Mouse (Mus musculus): Measurements from ENCODE around the gene Smarcd2. TPM values are rescaled to one million over a fixed set of nuclear protein-coding genes. Genes with fewer than 3 reads are reported as not detected.

Gene Smarcd2
- 10 to 100 TPM; 17.2 to 20.6 TPM for total RNA-seq (2021)

DNA sequence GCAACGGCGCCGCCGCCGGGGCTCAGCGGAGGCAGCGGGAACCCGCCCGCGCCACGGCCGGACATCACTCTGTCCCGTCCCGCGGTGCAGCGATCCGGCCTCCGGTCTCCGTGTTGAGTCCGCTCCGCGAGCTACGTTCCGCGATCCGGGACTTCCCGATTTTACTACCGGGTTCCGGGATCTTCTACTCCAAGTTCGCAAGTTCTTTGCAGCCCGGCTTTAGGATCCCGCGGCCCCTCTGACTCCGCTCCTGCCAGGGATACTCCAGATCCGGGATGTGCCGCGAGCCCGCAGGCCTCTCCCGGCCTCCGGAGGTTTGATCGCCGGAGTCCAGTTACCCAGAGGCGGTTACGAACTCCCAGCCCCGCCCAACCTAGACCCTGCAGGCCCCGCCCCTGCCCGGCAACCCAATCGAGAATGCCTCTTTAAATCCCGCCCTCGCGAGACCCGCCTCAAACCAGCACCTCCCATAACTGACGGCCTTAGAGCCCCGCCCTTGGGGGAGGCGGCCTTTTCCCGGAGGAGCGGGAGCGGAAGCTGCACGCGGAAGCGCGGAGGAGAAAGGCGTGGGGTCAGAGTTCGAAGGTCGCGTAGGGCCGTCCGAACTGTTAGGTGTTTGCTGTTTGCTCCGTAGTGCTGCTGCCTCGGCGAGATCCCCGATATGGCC, at the start of gene Smarcd2:
TSS of gene Smarcd2 (minus strand) at position 329 of the 667 bp plus-strand sequence.
- DNase-seq (ENCODE audit: low spot score in 2 of 2): peak; percentile 98 to 99
- intact Hi-C loops (cut with DNase I): no loop called here

DNA sequence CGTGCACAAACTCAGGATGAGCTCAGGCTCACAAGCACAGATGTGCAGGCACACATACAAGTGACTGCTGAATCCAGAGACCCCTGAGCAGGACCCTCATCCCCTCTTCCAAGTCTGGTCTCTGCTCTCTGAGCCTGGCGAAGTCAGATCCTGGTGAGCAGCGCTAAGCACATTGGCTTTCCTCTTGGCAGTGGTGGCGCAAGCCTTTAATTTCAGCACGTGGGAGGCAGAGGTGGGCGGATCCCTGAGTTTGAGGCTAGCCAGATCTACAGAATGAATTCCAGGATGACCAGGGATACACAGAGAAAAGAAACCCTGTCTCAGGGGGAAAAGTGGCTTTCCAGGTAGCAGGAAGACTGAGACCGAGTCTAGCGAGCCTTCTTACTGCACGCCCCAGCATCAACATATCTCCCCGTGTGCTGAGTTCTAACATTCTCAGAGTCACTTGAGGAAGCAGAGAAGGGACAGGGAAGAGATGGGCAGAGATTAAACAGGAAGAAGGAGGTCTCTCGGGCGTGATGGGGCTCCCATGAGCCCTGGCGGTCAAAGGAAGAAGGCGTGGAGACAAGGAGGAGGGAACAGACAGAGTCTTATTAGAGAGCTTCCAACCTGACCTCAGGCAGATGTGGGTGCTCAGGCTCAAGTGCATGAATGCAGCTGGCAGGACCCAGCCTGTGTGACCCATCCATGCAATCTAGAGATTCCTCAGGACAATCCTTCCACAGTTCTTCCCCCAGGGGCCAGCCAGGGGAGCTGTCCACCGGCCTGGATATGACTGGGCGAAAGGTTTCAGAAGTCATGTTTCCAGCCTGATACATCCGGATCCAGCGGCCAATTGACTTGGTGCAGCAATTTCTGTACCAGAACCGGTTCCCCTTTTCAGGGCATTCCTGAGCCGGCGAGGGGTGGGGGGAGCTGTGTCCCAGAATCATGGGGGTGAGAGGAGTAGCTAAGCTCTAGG, 45.9 kb upstream of the Smarcd2 start:
- DNase-seq (ENCODE audit: low spot score in 2 of 2): peak in 1 of 2 experiments; percentile 23
- intact Hi-C loops (cut with DNase I): no loop called here

DNA sequence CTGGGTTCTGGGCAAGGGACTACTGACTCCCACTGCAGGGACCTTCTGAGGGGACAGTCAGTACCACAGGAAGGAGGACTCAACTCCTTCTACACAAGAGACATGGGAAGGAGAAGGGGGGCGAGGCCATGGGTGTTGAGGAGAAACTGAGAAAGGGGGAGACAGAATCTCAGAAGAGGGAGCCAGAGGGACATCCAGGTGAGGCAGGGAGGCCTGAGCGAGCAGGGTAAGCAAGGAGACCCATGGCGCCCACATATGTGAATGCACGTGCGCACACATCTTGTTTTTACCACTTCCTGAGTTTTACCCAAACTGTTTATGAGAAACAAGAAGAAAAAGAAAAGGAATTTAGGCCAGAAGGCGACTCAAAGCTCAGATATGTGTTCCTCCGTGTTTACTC, 45.0 kb upstream of the Smarcd2 start:
- intact Hi-C loops (cut with DNase I): no loop called here
- no peak for DNase-seq (ENCODE audit: low spot score in 2 of 2)

GRCm38 (mm10) chr11:106316416-106316815, 43.6 kb upstream of the Smarcd2 start:
- intact Hi-C loops (cut with DNase I): no loop called here
- DNase-seq (ENCODE audit: low spot score in 2 of 2): no peak

DNA sequence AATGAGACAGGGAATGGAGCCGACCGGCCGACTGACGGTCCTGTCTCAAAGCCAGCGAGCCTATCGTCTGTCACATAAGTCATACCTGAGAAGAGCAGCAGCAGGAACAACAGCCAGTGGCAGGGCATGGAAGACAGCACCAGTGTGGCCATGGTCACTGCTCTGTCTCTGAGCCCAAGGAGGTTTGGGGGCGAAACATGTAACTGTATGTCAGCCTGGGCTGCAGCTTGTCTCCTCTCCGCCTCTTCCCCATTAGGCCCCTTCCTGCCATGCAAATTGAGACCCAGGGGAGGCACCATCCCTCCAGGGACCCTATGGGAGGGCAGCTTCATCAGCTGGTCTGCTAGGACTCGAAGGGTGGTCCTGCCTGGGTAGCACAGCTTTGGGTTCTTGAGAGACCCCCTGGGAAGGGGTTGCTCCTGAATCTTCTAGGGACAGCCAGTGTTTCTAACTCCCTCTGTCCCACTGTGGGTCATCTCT, 41.6 kb upstream of the Smarcd2 start, which contains the start of gene Cd79b:
TSS of gene Cd79b (minus strand) at position 430 of the 480 bp plus-strand sequence.
- intact Hi-C loops (cut with DNase I): no loop called here
- no peak for DNase-seq (ENCODE audit: low spot score in 2 of 2)

DNA sequence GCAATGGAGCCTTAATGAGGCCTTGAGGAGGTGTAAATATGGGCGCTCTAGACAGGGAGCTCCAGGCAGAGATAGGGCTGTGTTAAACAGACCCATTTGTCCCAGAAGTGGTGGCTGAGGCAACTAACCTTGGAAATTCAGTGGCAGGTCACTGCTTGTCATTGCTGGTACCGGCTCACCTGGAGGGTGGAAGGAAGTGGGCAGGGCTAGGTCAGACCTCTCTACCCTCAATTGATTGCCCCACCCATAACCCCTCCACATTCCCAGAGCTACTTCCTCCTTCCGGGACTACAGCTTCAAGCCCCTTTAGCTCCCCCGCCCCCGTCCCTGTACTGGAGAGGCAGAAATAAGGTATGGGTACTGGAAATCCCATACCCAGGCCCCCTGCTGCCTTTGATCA, 40.8 kb upstream of the Smarcd2 start:
- intact Hi-C loops (cut with DNase I): no loop called here
- no peak for DNase-seq (ENCODE audit: low spot score in 2 of 2)

DNA sequence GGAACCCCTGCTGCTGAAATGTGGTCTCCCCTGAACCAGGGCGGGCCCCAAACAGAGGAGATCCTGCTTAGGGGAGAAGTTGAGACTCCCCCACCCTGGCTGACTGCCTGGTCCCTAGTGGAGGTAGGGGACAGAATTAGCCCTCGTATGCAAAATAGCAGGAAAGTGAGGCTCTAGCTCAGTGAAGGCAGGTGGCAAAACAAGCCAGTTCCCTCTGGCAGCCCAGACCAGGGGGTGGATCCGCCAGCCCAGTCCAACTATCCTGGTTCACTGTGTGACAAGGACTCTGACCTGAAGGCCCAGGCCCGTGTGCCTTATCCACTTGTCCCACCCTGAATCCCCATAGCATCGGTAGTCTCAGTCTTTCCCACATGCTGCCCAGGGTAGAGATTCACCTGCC, 37.4 kb upstream of the Smarcd2 start:
- intact Hi-C loops (cut with DNase I): no loop called here
- peak in 1 of 2 experiments; percentile 10 for DNase-seq (ENCODE audit: low spot score in 2 of 2)

DNA sequence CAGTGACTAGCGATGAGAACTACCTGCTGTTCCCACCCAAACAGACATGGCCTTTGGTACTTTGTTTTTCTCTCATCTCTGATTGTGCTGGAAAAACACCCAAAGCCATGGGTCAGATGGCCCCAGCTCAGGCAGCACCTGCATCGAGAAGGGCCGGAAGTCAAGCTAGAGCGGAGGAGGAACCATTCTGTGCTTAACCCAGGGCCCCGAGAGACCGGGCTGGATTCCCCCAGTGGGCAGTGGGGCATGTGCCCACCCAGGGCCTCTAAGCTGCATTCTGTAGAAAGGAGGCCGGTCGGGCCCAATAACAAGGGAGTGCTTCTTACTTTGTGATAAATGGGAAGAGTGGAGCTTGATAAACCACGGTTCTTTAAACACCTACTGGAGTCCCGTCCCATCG, 35.4 kb upstream of the Smarcd2 start:
- DNase-seq (ENCODE audit: low spot score in 2 of 2): no peak
- intact Hi-C loops (cut with DNase I): no loop called here

- intact Hi-C loops (cut with DNase I): no loop called here
- no peak for DNase-seq (ENCODE audit: low spot score in 2 of 2)
These were observed 34.7 kb upstream of the Smarcd2 start for GRCm38 (mm10) chr11:106307432-106307831.

DNA sequence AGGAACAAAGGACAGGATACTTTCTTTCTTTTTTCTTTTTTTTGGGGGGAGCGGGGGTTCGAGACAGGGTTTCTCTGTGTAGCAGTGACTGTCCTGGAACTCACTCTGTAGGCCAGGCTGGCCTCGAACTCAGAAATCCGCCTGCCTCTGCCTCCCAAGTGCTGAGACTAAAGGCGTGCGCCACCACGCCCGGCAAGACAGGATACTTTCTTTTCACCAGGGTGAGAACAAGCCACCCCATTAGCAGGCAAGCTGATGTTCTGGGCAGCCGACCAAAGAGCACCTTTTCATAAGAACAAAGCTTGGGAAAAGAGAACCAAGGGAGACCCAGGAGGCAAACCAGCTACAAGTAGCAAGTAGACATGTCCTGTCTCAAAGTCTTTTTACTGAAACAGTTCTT, 34.0 kb upstream of the Smarcd2 start:
- intact Hi-C loops (cut with DNase I): no loop called here
- DNase-seq (ENCODE audit: low spot score in 2 of 2): no peak

DNA sequence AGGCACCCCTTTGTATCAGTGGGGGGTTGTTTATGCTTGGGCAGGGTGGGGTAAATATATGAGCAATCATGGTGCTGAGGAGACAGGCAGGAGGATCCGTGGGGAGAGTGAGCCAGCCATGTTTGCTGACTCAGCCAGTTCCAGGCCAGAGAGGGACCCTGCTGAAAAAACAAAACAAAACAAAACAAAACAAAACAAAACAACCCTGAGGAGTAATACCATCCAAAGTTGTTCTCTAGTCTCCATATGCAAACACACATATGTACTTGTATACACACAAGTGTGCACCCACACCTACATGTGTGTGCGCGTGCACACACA, 33.3 kb upstream of the Smarcd2 start:
- intact Hi-C loops (cut with DNase I): no loop called here
- DNase-seq (ENCODE audit: low spot score in 2 of 2): no peak

GRCm38 (mm10) chr11:106305348-106306064, 32.7 kb upstream of the Smarcd2 start:
- intact Hi-C loops (cut with DNase I): no loop called here
- DNase-seq (ENCODE audit: low spot score in 2 of 2): no peak

DNA sequence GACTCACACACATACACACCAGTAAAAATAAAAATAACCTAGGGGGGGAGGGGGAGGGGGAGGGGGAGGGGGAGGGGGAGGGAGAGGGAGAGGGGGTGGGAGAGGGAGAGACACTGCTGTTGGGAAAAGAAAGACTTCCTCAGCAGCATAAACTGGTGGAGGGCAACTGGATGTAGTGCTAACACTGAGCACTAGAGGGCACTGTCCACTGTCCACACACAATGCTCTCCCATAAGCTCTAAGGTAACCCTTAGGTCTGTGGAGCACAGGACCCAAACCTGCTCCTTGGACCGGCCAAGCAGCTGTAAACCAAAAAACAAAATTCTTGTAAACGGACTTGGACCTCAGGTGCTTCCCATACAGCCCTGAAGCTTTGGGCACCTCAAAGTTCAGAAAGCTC, 29.9 kb upstream of the Smarcd2 start:
- intact Hi-C loops (cut with DNase I): loop anchor here (1.0 to 2.0 kb wide), 2 partner anchors 64 to 90 kb away; no protein-coding TSS in a partner anchor
- DNase-seq (ENCODE audit: low spot score in 2 of 2): peak; percentile 14 to 20

DNA sequence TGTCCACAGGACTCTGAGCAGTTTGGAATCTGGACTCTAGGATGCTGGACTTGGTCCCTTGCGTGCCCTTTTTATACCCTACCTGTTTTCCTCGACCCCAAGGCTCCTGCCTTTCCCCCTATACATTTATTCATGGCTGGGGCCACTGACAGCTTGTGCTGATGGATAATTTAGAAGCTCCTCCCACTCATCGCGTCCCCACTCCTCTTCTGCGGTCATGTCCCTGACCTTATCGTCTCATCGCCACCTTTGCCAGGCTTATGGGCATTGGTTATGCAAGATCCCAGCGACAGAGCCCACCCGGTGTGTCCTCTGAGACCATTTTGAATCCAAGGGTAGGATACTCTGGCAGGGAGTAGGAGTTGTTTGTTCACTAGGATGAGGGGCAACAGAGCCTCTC, 29.0 kb upstream of the Smarcd2 start, which contains the start of gene Gh:
TSS of gene Gh (minus strand) at position 101 of the 400 bp plus-strand sequence.
- intact Hi-C loops (cut with DNase I): loop anchor here (1.0 to 2.0 kb wide), 2 partner anchors 65 to 91 kb away; no protein-coding TSS in a partner anchor
- no peak for DNase-seq (ENCODE audit: low spot score in 2 of 2)

DNA sequence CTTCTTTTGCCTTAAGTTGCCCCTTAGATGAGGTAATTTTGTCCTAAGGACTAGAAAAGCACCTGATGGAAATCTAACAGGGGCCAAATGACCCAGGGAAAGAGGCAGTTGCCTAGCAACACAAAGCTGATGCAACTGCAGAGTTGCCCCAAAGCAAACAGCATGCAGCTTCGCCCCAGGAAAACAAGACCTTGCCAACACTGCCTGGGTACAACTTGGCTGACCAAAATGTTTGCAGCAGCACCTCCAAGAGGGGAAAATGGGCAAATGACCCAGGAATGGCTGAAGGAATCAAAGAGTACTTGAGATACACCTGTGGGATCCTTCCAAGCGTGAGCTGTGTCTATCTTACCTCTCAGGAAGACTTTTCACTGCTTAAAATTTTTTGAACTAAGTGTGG, 19.1 kb upstream of the Smarcd2 start:
- intact Hi-C loops (cut with DNase I): no loop called here

GRCm38 (mm10) chr11:106290376-106290775, 17.6 kb upstream of the Smarcd2 start:
- no peak for DNase-seq (ENCODE audit: low spot score in 2 of 2)
- intact Hi-C loops (cut with DNase I): no loop called here

More for the DNA sequence above, 19.1 kb upstream of the Smarcd2 start:
- DNase-seq (ENCODE audit: low spot score in 2 of 2): no peak

DNA sequence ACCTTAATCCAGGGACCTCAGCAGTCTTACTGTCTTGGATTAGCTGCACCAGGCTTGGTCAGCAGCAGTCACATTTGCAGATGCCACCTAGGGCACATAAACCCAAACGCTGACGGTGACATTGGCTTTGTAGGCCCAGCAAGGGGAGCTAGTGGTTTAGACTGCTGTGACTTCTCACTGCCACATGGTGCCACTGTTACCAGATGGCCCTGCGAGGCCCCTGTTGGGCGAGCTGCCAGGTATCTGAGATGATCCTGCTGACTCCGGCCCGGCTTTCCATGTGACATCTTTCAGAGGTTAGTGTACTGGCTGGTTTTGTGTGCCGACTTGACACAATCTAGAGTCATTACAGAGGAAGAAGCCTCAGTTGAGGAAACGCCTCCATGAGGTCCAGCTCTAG, 16.6 kb upstream of the Smarcd2 start:
- no peak for DNase-seq (ENCODE audit: low spot score in 2 of 2)
- intact Hi-C loops (cut with DNase I): no loop called here

DNA sequence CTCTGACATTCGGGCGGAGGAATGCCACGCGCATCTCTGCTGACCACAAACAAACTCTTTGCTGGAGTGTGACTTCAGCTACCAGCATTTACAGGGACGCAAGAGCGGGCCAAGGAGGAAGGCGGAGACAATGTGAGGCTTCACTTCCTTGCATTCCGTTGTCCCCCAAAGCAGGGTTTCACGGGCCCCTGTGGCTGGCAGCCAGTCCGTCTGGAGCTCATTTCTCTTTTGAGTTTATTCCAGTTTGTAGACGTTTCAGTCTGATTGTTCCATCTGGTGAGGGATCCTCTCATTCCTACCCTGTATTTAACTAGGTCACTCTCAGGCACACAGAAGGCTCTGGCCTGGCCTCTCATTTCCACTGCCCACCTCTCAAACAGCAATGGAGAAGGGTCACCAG, 14.2 kb upstream of the Smarcd2 start:
- no peak for DNase-seq (ENCODE audit: low spot score in 2 of 2)
- intact Hi-C loops (cut with DNase I): no loop called here

- intact Hi-C loops (cut with DNase I): no loop called here
- no peak for DNase-seq (ENCODE audit: low spot score in 2 of 2)
These were observed 13.4 kb upstream of the Smarcd2 start for GRCm38 (mm10) chr11:106286206-106286605.

- no peak for DNase-seq (ENCODE audit: low spot score in 2 of 2)
- intact Hi-C loops (cut with DNase I): no loop called here
These were observed 11.4 kb upstream of the Smarcd2 start for GRCm38 (mm10) chr11:106284126-106284525.

Data from left cerebral cortex, postnatal 36 days (tissue).